Comparison of ENCODE assay signal across 46 mouse cellular contexts in genomic region chr5:114218771-114219170, GRCm38 (mm10). TPM values are rescaled to one million over a fixed set of nuclear protein-coding genes. Genes with fewer than 3 reads are reported as not detected.
"Had no signal": no experiment of that assay in that cellular context is flagged by ENCODE, and none has a peak within 500 bp of the region (broad histone marks: within the 10 kb centered on the region; RNA-seq: fewer than 3 reads in every experiment).

No protein-coding gene starts in this region.

- DNase-seq: heart, postnatal 10 days; heart, postnatal 14 days; heart, postnatal 36 days; heart, postnatal 4 days; kidney, adult 11 months; kidney, adult 18-20 months; kidney, adult 2 months; kidney, adult 8-10 months; kidney, adult 9 months; kidney, postnatal 10 days; kidney, postnatal 14 days; kidney, postnatal 36 days; kidney, postnatal 4 days; layer of hippocampus, adult 9-11 months; layer of hippocampus, postnatal 36 days had no signal

- H3K4me3 ChIP-seq: heart, embryonic 10.5 days; heart, embryonic 12.5 days; heart, embryonic 13.5 days; heart, embryonic 15.5 days; hindbrain, embryonic 10.5 days; hindbrain, embryonic 12.5 days; hindbrain, embryonic 13.5 days; hindbrain, embryonic 15.5 days; intestine, embryonic 15.5 days; kidney, embryonic 15.5 days; layer of hippocampus, adult 2 months had no signal

- H3K27ac ChIP-seq: heart, embryonic 10.5 days; heart, embryonic 13.5 days; heart, embryonic 15.5 days; hindbrain, embryonic 10.5 days; hindbrain, embryonic 12.5 days; hindbrain, embryonic 13.5 days; hindbrain, embryonic 14.5 days; hindbrain, embryonic 15.5 days; hindbrain, postnatal 0 days; intestine, embryonic 15.5 days; kidney, embryonic 15.5 days; kidney, postnatal 0 days; layer of hippocampus, adult 2 months had no signal

- H3K4me1 ChIP-seq: heart, embryonic 12.5 days; heart, embryonic 13.5 days; heart, embryonic 15.5 days; hindbrain, embryonic 10.5 days; hindbrain, embryonic 12.5 days; hindbrain, embryonic 13.5 days; hindbrain, embryonic 15.5 days; intestine, embryonic 15.5 days; kidney, embryonic 15.5 days had no signal

- ATAC-seq: hindbrain, embryonic 16.5 days; hindbrain, postnatal 0 days; inflammation-experienced regulatory T-cells, adult 6 months; intestine, embryonic 15.5 days; intestine, embryonic 16.5 days; intestine, postnatal 0 days had no signal

- H3K9me3 ChIP-seq: heart, embryonic 10.5 days; heart, embryonic 15.5 days; hindbrain, embryonic 10.5 days; hindbrain, embryonic 12.5 days; hindbrain, embryonic 13.5 days; hindbrain, embryonic 15.5 days; intestine, embryonic 15.5 days; kidney, embryonic 15.5 days had no signal

- H3K27me3 ChIP-seq: heart, embryonic 12.5 days; heart, embryonic 13.5 days; heart, embryonic 15.5 days; hindbrain, embryonic 12.5 days; hindbrain, embryonic 13.5 days; hindbrain, embryonic 15.5 days; intestine, embryonic 15.5 days; kidney, embryonic 15.5 days had no signal

- H3K36me3 ChIP-seq: hindbrain, embryonic 10.5 days; hindbrain, embryonic 12.5 days; hindbrain, embryonic 13.5 days; hindbrain, embryonic 15.5 days; intestine, embryonic 15.5 days; kidney, embryonic 15.5 days had no signal

- H3K9ac ChIP-seq: heart, embryonic 12.5 days; heart, embryonic 13.5 days; heart, embryonic 15.5 days; hindbrain, embryonic 12.5 days; hindbrain, embryonic 13.5 days; hindbrain, embryonic 14.5 days; hindbrain, embryonic 15.5 days; intestine, embryonic 15.5 days; kidney, embryonic 15.5 days had no signal

- H3K4me2 ChIP-seq: heart, embryonic 11.5 days; heart, embryonic 12.5 days; heart, embryonic 13.5 days; heart, embryonic 15.5 days; hindbrain, embryonic 12.5 days; hindbrain, embryonic 13.5 days; hindbrain, embryonic 14.5 days; hindbrain, embryonic 15.5 days; intestine, embryonic 15.5 days; kidney, embryonic 15.5 days had no signal

RNA-seq across cellular contexts. Expression of gene Foxn4, which starts 54.8 kb away (rescaled TPM):
- total RNA-seq: heart, postnatal 10 days; heart, postnatal 14 days; heart, postnatal 25 days; heart, postnatal 36 days; heart, postnatal 4 days; hematopoietic stem cell, adult 5-6 weeks; layer of hippocampus, adult 18-20 months; layer of hippocampus, adult 2 months; layer of hippocampus, adult 8-10 months; layer of hippocampus, postnatal 10 days; layer of hippocampus, postnatal 25 days; layer of hippocampus, postnatal 36 days; left cerebral cortex, adult 18-20 months had no signal
- polyA plus RNA-seq: heart, embryonic 10.5 days; heart, embryonic 11.5 days; heart, embryonic 12.5 days; heart, embryonic 13.5 days; heart, embryonic 14.5 days; heart, postnatal 0 days; inflammation-experienced regulatory T-cells, adult 6 months; intestine, embryonic 14.5 days; intestine, embryonic 15.5 days; intestine, embryonic 16.5 days; intestine, postnatal 0 days; kidney, adult 2 months; kidney, embryonic 14.5 days; kidney, embryonic 15.5 days; kidney, postnatal 0 days; large intestine, adult 2 months had no signal
